Mouse (Mus musculus): Measurements from ENCODE around the gene Galnt18. TPM values are rescaled to one million over a fixed set of nuclear protein-coding genes. Genes with fewer than 3 reads are reported as not detected.

The Galnt18 gene
- polyA plus RNA-seq, 1 experiment from 2014 or later: 6.8 TPM

DNA sequence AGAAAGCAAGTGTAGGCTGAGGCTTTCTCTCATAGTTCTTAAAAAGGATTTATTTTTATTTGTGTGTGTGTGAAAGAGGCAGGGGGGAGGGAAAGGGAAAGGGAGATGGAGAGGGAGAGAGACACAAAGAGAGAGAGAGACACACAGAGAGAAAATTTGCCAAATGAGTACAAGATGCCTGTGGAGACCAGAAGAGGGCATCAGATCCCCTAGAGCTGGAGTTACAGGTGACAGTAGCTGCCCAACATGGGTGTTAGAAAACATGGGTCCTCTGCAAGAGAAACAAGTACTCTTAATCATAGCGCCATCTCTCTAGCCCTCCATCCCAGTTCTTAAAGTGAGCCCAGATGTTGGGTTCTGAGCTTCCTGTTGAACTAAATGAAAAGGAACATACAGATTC lies 228.8 kb downstream of the Galnt18 start:
- H3K27me3 ChIP-seq (ENCODE audit: low read depth, poor library complexity, severe bottlenecking): peaks cover 29% of the 10 kb centered on the region

DNA sequence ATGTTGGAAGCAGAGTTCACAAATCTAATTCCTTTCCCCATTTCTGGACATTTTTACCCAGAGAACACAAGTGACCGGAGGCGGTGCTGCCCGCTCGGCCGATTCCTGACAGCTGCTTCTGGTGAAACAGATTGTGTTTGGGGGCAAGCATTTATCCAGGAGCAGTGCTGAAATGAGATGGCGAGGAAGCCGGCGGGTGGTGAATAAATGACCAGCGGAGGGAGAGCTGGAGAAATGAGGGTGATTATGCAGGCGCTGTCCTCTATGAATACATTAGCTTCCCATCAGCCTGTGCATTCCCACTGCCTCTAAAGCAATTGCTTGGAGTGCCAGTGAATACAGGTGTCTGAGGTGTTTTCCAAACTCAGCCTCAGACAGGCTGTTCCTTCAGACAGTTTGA lies 232.7 kb downstream of the Galnt18 start:
- H3K36me3 ChIP-seq: no peaks in the 10 kb centered on the region
- H3K9me3 ChIP-seq (replicated peaks): no peaks in the 10 kb centered on the region
- 54% methylated on average over 10 of the region's 10 CpGs for WGBS
- H3K4me3 ChIP-seq: no peak overlapping the region
- H3K4me1 ChIP-seq: peaks cover 35% of the 10 kb centered on the region
- H3K27ac ChIP-seq (replicated peaks): peak overlapping the region; percentile 52; the same call in 1 of the 2 replicates
- H3K27me3 ChIP-seq (ENCODE audit: low read depth, poor library complexity, severe bottlenecking): peaks cover 39% of the 10 kb centered on the region
- DNase-seq (ENCODE audit: low spot score): peak; percentile 38

More for the DNA sequence above, 228.8 kb downstream of the Galnt18 start:
- DNase-seq (ENCODE audit: low spot score): no peak
- H3K4me3 ChIP-seq: no peak overlapping the region
- WGBS: 89% methylated on average over 1 of the region's 1 CpGs
- H3K9me3 ChIP-seq (replicated peaks): no peaks in the 10 kb centered on the region
- no peak overlapping the region for H3K27ac ChIP-seq (replicated peaks)
- H3K36me3 ChIP-seq: no peaks in the 10 kb centered on the region
- peaks cover 17% of the 10 kb centered on the region for H3K4me1 ChIP-seq

DNA sequence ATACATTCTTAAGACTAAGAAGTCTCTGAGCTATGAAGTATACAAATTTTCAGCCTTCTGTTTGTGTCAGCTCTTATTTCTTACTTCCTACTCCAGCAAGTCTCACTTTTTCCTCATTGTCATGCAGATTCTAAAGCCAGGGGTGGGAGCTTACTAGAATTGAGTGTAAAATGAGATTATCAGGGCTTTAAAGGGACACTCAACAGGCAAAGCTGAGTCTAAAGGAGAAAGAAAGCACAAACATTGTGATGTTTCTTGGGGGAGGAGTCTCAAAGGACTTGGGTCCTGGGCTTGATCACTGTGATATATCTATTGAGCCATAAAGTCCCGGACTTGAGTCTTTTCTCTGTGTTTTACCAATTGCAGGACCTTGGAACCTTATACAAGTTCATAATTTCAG lies 234.2 kb downstream of the Galnt18 start:
- DNase-seq (ENCODE audit: low spot score): no peak
- H3K36me3 ChIP-seq: no peaks in the 10 kb centered on the region
- H3K4me1 ChIP-seq: peaks cover 35% of the 10 kb centered on the region
- no peak overlapping the region for H3K4me3 ChIP-seq
- H3K27ac ChIP-seq (replicated peaks): no peak overlapping the region
- H3K9me3 ChIP-seq (replicated peaks): no peaks in the 10 kb centered on the region
- 29% methylated on average over 1 of the region's 1 CpGs for WGBS
- peaks cover 39% of the 10 kb centered on the region for H3K27me3 ChIP-seq (ENCODE audit: low read depth, poor library complexity, severe bottlenecking)

DNA sequence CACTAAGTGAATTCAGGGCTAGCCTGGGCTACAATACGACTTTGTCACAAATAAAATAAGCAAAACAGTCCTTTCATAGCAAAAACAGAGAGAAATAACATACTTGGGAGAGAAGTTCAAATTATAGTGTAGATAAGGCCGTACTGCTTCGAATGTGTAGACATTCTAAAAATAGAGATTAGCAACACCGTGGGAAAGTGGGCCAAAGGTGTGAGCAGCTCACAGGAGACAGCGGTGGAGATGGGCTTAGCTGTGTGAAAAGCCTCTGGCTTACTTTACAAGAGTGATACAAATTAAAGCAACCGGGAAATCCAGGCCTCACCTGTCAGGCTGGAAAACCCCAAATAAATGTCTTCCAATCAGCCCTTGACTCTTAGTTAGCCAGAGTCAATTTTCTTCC lies 241.8 kb downstream of the Galnt18 start:
- Histone ChIP-seq H3K27me3 (ENCODE audit: low read depth, poor library complexity, severe bottlenecking) (no peaks in the 10 kb centered on the region), H3K9me3 (replicated peaks) (0 out of 2 replicates have a peak, but pooled peaks cover 6% of the 10 kb centered on the region), H3K27ac (replicated peaks) (no peak overlapping the region), H3K4me1 (no peaks in the 10 kb centered on the region), H3K4me3 (no peak overlapping the region), H3K36me3 (no peaks in the 10 kb centered on the region)
- no peak for DNase-seq (ENCODE audit: low spot score)
- 92% methylated on average over 6 of the region's 6 CpGs for WGBS

DNA sequence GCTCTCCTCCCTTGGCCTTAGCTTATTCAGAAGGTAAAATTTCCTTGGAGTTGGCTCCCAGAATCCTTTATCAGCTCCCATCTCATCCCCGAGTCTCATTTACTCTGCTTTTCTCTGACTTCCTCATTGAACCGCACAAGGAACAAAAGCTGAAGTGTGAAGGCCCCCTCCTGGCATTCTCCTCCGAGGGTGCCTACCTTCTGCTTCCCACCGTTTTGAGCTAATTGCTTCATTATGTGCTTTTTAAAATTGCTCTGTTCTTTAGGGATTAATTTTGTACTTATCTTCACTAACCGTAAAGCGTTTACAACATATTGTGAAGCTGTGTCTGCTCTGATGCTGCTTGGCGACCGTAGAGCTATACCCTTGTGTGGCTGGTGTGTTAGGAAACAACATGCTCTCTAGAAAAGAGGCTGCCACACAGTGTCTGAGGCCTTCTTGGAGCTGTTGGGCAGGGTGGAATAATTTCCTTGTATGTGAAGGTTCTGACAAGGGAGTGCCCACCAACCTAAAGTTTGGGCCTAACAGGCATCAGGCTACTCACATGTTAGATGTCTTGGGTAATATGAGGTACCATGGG lies 244.9 kb downstream of the Galnt18 start:
- no peak for DNase-seq (ENCODE audit: low spot score)
- Histone ChIP-seq H3K27me3 (ENCODE audit: low read depth, poor library complexity, severe bottlenecking) (no peaks in the 10 kb centered on the region), H3K36me3 (no peaks in the 10 kb centered on the region), H3K27ac (replicated peaks) (no peak overlapping the region), H3K4me3 (no peak overlapping the region), H3K4me1 (no peaks in the 10 kb centered on the region), H3K9me3 (replicated peaks) (0 out of 2 replicates have a peak, but pooled peaks cover 6% of the 10 kb centered on the region)
- WGBS: 69% methylated on average over 8 of the region's 8 CpGs

DNA sequence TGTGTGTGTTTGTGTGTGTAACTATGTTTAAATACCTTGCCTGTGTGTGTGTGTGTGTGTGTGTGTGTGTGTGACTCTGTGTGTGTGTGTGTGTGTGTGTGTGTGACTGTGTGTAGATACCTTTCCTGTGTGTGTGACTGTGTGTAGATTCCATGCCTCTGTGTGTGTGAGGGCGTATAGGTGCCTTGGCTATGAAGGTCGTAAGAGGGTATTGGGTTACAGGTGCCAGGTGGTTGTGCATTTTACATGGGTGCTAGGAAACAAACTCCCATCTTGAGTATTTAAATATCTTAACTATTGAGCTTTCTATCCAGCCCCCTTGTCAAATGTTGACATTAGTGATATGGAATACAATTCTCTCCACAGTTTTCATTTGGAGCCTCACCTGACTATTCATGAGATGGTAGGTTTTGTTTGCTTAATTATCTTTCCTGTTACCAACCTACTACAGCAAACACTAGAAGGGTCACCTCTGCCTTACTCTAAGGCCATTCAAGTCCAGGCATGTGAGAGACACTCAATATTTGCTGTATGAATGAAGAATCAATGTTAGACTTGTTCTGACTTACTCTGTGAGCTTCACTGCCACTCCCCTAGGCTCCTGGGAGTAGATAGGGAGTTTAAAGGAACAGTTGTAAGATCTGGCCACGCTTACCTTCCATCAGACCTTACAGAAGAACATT lies 250.7 kb downstream of the Galnt18 start:
- H3K27ac ChIP-seq (replicated peaks): no peak overlapping the region

DNA sequence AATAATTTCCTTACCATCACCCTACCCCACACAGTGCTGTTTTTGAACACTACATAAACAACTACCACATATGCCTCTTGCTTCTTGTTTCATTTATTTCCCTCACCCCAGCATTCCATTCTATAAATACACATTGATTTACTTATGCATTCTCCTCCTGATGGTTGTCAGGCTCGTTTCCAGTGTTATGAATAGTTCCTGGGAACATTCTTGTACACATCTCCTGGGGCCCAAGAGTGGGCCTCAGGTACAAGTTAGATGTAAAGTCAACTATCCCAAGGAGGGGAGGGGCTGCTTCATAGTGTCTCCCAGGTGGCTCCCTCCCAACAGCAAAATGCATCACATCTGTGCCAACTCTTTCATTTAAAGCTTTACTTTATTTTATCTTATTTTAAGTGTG lies 251.3 kb downstream of the Galnt18 start:
- H3K27me3 ChIP-seq (ENCODE audit: low read depth, poor library complexity, severe bottlenecking): no peaks in the 10 kb centered on the region
- no peaks in the 10 kb centered on the region for H3K4me1 ChIP-seq
- no peak overlapping the region for H3K27ac ChIP-seq (replicated peaks)
- no peak overlapping the region for H3K4me3 ChIP-seq
- DNase-seq (ENCODE audit: low spot score): no peak
- H3K36me3 ChIP-seq: no peaks in the 10 kb centered on the region
- WGBS: 72% methylated on average over 1 of the region's 1 CpGs
- H3K9me3 ChIP-seq (replicated peaks): no peaks in the 10 kb centered on the region

More for the DNA sequence above, 250.7 kb downstream of the Galnt18 start:
- Histone ChIP-seq H3K27me3 (ENCODE audit: low read depth, poor library complexity, severe bottlenecking) (no peaks in the 10 kb centered on the region), H3K4me3 (no peak overlapping the region), H3K36me3 (no peaks in the 10 kb centered on the region), H3K9me3 (replicated peaks) (no peaks in the 10 kb centered on the region), H3K4me1 (no peaks in the 10 kb centered on the region)
- 86% methylated on average over 3 of the region's 3 CpGs for WGBS
- no peak for DNase-seq (ENCODE audit: low spot score)

DNA sequence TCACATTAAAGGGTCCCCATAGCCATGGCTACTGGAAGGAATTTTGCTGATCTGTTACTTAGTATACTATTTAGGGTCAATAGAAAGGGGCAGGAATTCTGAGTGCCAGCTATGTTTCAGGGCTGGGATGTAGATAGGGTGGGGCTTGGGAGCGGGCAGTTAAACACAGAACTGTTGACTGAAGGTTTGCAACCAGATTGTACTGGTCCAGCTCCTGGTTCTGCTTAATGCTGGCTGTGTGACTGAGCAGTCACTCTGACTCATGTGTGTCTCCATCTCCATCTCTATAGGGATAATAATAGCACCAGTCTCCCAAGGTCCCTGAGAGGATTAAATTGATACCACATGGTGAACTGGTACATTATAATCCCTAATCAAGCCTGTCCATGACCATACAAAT lies 258.9 kb downstream of the Galnt18 start:
- no peak for DNase-seq (ENCODE audit: low spot score)
- H3K36me3 ChIP-seq: no peaks in the 10 kb centered on the region

DNA sequence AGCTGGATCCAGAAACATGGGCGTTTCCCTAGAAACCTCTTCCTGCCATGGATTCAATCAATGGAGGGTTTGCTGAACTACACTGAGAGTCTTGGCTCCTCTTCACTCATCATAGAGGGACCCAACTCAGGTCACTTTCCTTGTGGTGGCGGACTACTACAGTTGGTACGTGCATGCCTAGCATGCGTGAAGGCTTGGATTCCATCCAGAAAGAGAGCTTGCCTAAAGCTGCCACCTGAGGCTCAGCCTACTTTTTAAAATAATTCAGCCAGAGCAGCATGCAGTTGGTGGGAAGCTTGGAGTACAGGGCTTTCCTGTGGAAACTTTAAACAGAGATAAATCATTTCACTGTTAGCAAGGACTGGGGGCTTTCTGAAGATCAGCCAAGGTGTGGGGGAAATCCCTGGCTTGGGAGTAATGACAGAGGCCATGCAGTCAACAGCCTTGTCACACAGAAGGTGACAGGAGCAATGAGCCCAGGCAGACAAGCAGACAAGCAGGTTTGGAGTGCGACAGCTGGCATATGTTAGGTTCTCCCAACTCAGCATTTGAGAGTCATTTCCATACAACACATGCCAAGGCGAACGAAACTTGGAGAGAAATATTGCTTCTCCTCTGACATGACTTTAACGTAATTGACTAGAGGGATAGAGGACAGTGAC lies 261.1 kb downstream of the Galnt18 start:
- Histone ChIP-seq H3K4me3 (no peak overlapping the region), H3K4me1 (no peaks in the 10 kb centered on the region), H3K36me3 (no peaks in the 10 kb centered on the region), H3K9me3 (replicated peaks) (no peaks in the 10 kb centered on the region), H3K27me3 (ENCODE audit: low read depth, poor library complexity, severe bottlenecking) (no peaks in the 10 kb centered on the region), H3K27ac (replicated peaks) (no peak overlapping the region)
- no peak for DNase-seq (ENCODE audit: low spot score)
- 89% methylated on average over 8 of the region's 8 CpGs for WGBS

More for the DNA sequence above, 258.9 kb downstream of the Galnt18 start:
- no peaks in the 10 kb centered on the region for H3K9me3 ChIP-seq (replicated peaks)
- no peaks in the 10 kb centered on the region for H3K4me1 ChIP-seq
- no peak overlapping the region for H3K27ac ChIP-seq (replicated peaks)
- no peaks in the 10 kb centered on the region for H3K27me3 ChIP-seq (ENCODE audit: low read depth, poor library complexity, severe bottlenecking)
- H3K4me3 ChIP-seq: no peak overlapping the region
- WGBS: 95% methylated on average over 1 of the region's 1 CpGs

DNA sequence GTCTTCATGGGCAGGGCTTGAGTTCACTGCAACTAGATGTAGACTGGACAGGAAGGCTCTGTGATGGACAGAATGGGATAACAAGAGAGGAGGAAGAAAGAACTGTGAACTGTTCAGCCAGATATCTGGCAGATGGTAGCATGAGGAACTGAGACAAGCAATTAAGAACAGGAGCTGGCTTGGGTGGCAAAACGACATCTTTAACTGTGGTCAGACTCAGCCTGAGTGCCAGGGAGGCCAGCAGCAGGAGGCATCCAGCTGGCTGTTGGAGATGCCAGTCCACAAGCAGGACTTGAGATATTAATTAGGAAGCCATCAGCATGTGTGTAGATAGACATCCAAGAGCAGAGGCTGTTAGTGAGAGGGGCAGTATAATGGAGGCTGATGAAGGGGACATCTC lies 262.9 kb downstream of the Galnt18 start:
- Histone ChIP-seq H3K36me3 (no peaks in the 10 kb centered on the region), H3K4me1 (no peaks in the 10 kb centered on the region), H3K9me3 (replicated peaks) (no peaks in the 10 kb centered on the region), H3K27ac (replicated peaks) (no peak overlapping the region), H3K27me3 (ENCODE audit: low read depth, poor library complexity, severe bottlenecking) (no peaks in the 10 kb centered on the region), H3K4me3 (no peak overlapping the region)
- WGBS: 74% methylated on average over 1 of the region's 1 CpGs
- no peak for DNase-seq (ENCODE audit: low spot score)

DNA sequence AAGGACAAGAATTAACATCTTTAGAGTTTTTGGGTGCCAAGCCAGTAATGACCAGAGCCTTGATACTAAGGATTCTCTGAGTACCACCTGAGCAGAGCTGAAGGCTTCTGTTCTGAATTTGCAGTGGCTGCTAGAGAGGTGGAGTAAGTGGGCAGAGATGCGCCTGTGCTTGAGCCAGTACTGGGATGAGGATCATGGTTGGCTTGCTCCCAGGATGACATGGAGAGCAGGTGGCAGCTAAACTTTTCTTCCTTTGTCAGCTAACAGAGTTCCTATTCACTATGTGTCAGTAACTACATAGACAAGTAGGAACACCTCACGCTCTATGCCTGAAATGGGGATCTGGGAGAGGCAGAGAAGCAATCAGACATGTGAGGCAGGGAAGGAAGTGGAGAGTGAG lies 264.3 kb downstream of the Galnt18 start:
- 90% methylated on average over 2 of the region's 2 CpGs for WGBS
- Histone ChIP-seq H3K27me3 (ENCODE audit: low read depth, poor library complexity, severe bottlenecking) (no peaks in the 10 kb centered on the region), H3K36me3 (no peaks in the 10 kb centered on the region)

DNA sequence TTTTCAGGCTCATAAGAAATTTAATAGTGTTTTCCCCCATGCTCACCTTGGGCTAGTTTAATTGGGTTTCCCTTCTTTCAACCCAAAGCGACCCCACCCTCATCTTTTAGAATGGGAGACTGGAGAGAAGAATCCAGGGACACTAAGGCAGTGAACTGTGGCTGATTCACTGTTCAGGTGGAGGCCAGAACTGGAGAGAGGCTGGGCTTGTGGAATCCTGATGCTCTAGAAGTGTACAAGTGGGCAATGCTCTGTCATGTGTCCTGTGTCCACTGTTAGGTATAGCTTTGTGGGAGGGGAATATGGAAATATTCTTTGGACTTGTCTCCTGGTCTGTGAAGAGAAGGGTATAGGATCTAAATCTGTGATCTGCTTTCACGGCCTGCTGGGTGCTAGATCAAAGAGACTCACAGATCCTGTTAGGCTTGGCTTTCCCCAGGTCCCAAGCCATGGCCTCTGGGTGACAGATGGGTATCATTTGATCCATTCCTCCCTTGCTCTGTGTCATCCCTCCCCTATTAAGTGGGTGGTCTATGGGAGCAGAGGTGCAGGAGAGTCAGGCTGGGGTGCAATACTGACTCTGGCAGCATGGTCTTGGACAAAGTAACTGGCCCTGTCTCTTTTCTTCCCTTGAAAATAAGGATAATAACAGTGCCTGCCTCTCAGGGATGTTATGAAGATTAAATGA lies 270.5 kb downstream of the Galnt18 start:
- Histone ChIP-seq H3K27ac (replicated peaks) (no peak overlapping the region), H3K4me1 (no peaks in the 10 kb centered on the region)
- 76% methylated on average over 2 of the region's 2 CpGs for WGBS

More for the DNA sequence above, 264.3 kb downstream of the Galnt18 start:
- Histone ChIP-seq H3K27ac (replicated peaks) (no peak overlapping the region), H3K4me1 (no peaks in the 10 kb centered on the region), H3K4me3 (no peak overlapping the region), H3K9me3 (replicated peaks) (no peaks in the 10 kb centered on the region)
- DNase-seq (ENCODE audit: low spot score): no peak

More for the DNA sequence above, 270.5 kb downstream of the Galnt18 start:
- Histone ChIP-seq H3K4me3 (no peak overlapping the region), H3K27me3 (ENCODE audit: low read depth, poor library complexity, severe bottlenecking) (no peaks in the 10 kb centered on the region), H3K9me3 (replicated peaks) (no peaks in the 10 kb centered on the region), H3K36me3 (no peaks in the 10 kb centered on the region)
- DNase-seq (ENCODE audit: low spot score): no peak
